Mouse (Mus musculus) limb, embryonic 11.5 days (tissue): Measurements from ENCODE around the gene Erc1. TPM values are rescaled to one million over a fixed set of nuclear protein-coding genes. Genes with fewer than 3 reads are reported as not detected.

Experiments used
- ATAC-seq: fragments of 200-750 bp; cut with Nextera tagmentation; 2 replicates; pipeline ENCODE4 v1.8.0; 2017; ENCODE audit warnings: low read depth; ENCODE audit not compliant: insufficient number of reproducible peaks, low FRiP score, low TSS enrichment
- DNase-seq: peaks from one replicate; pipeline ENCODE4 v3.0.0-alpha.2; 2015; ENCODE audit warnings: low spot score
- H3K27ac ChIP-seq: fragments of 300-500 bp; sonication (generic); replicated peaks from 2 replicates; pipeline ENCODE4 v1.5.1; 2014; ENCODE audit warnings: low read depth, mild to moderate bottlenecking, low read length
- H3K27me3 ChIP-seq: fragments of 300-500 bp; sonication (generic); 2 replicates; pipeline ENCODE4 v1.6.1; 2014; ENCODE audit warnings: mild to moderate bottlenecking, low read length, mixed read lengths; ENCODE audit not compliant: control insufficient read depth, insufficient read depth
- H3K36me3 ChIP-seq: fragments of 300-500 bp; sonication (generic); 2 replicates; pipeline ENCODE4 v1.6.1; 2014; ENCODE audit warnings: mild to moderate bottlenecking, low read length, moderate library complexity, mixed read lengths; ENCODE audit not compliant: control insufficient read depth, insufficient read depth
- H3K4me1 ChIP-seq: fragments of 300-500 bp; sonication (generic); 2 replicates; pipeline ENCODE4 v1.6.1; 2014; ENCODE audit warnings: low read length, mixed read lengths; ENCODE audit not compliant: control insufficient read depth, insufficient read depth
- H3K4me2 ChIP-seq: fragments of 300-500 bp; sonication (generic); 2 replicates; pipeline ENCODE4 v1.6.1; 2014; ENCODE audit warnings: low read depth, mild to moderate bottlenecking, moderate library complexity; ENCODE audit not compliant: severe bottlenecking
- H3K4me3 ChIP-seq: fragments of 300-500 bp; sonication (generic); 2 replicates; pipeline ENCODE4 v1.5.1; 2014; ENCODE audit warnings: low read depth, low read length
- H3K9ac ChIP-seq: fragments of 300-500 bp; sonication (generic); 2 replicates; pipeline ENCODE4 v1.6.1; 2014; ENCODE audit warnings: mild to moderate bottlenecking, low read length
- H3K9me3 ChIP-seq: fragments of 300-500 bp; sonication (generic); 2 replicates; pipeline ENCODE4 v1.6.1; 2016; ENCODE audit warnings: low read length; ENCODE audit not compliant: control insufficient read depth
- whole genome bisulfite sequencing: fragments of 180-500 bp; shearing (Covaris S2); extraction: QIAGEN DNeasy Blood & Tissue Kit; methylation state at CpG from one replicate; pipeline ENCODE4 v1.1.7; 2014; 5-methylcytosine and 5-hydroxymethylcytosine counted together
- polyA plus RNA-seq: library from polyadenylated mRNA; unstranded; fragments of >200 nt; fragmentation: Nextera tagmentation; extraction: Ambion mirVana; gene quantifications from 2 replicates; pipeline ENCODE4 v1.2.1, GENCODE M21; 2014

Erc1 gene
- polyA plus RNA-seq, 1 experiment from 2014 or later = 32.5 TPM

GRCm38 (mm10) chr6:119543456-119543802 is 304.5 kb downstream of the Erc1 start:
- Histone ChIP-seq H3K36me3 (no peaks in the 10 kb centered on the region), H3K27me3 (no peaks in the 10 kb centered on the region), H3K4me3 (peak overlapping the region; percentile 64), H3K9me3 (no peaks in the 10 kb centered on the region), H3K4me1 (no peaks in the 10 kb centered on the region; the same call in 1 of the 2 replicates), H3K9ac (peak overlapping the region; percentile 92), H3K27ac (no peak overlapping the region; the same call in 1 of the 2 replicates), H3K4me2 (peak overlapping the region; percentile 91)
- 0 out of 2 replicates have a peak, but pooled peaks have one; percentile 23 for ATAC-seq
- under 1% methylated on average over 30 of the region's 30 CpGs for WGBS
- peak; percentile 73 for DNase-seq

GRCm38 (mm10) chr6:119535867-119536266 is 312.1 kb downstream of the Erc1 start:
- no peak overlapping the region for H3K9ac ChIP-seq
- ATAC-seq (no peak), DNase-seq (no peak)
- no peaks in the 10 kb centered on the region for H3K27me3 ChIP-seq
- H3K9me3 ChIP-seq = no peaks in the 10 kb centered on the region
- H3K4me1 ChIP-seq = no peaks in the 10 kb centered on the region
- WGBS = 88% methylated on average over 12 of the region's 12 CpGs
- H3K4me2 ChIP-seq = no peak overlapping the region
- H3K36me3 ChIP-seq = no peaks in the 10 kb centered on the region
- no peak overlapping the region for H3K4me3 ChIP-seq
- H3K27ac ChIP-seq = no peak overlapping the region

- Histone ChIP-seq H3K36me3 (no peaks in the 10 kb centered on the region), H3K9ac (no peak overlapping the region), H3K27me3 (no peaks in the 10 kb centered on the region), H3K4me2 (no peak overlapping the region), H3K4me1 (no peaks in the 10 kb centered on the region), H3K4me3 (no peak overlapping the region), H3K27ac (no peak overlapping the region), H3K9me3 (no peaks in the 10 kb centered on the region)
- DNase-seq = no peak
- ATAC-seq = no peak
- WGBS = 86% methylated on average over 9 of the region's 9 CpGs
These were observed 314.7 kb downstream of the Erc1 start for GRCm38 (mm10) chr6:119533170-119533709.

GRCm38 (mm10) chr6:119529659-119530058 is 318.3 kb downstream of the Erc1 start:
- Histone ChIP-seq H3K4me2 (no peak overlapping the region), H3K4me3 (no peak overlapping the region), H3K27me3 (no peaks in the 10 kb centered on the region), H3K9ac (no peak overlapping the region), H3K9me3 (no peaks in the 10 kb centered on the region), H3K36me3 (no peaks in the 10 kb centered on the region), H3K4me1 (no peaks in the 10 kb centered on the region), H3K27ac (no peak overlapping the region)
- no peak for DNase-seq
- ATAC-seq = no peak
- WGBS = 95% methylated on average over 3 of the region's 3 CpGs

- H3K9me3 ChIP-seq = no peaks in the 10 kb centered on the region
- ATAC-seq = no peak
- no peak overlapping the region for H3K4me3 ChIP-seq
- DNase-seq = no peak
- H3K36me3 ChIP-seq = no peaks in the 10 kb centered on the region
- H3K27ac ChIP-seq = no peak overlapping the region
- 84% methylated on average over 5 of the region's 5 CpGs for WGBS
- 0 out of 2 replicates have a peak, but pooled peaks cover 5% of the 10 kb centered on the region for H3K4me1 ChIP-seq
- H3K4me2 ChIP-seq = no peak overlapping the region
- no peak overlapping the region for H3K9ac ChIP-seq
- no peaks in the 10 kb centered on the region for H3K27me3 ChIP-seq
These were observed 321.5 kb downstream of the Erc1 start for GRCm38 (mm10) chr6:119526498-119526897.

GRCm38 (mm10) chr6:119521931-119522391 is 326.0 kb downstream of the Erc1 start:
- H3K9me3 ChIP-seq = no peaks in the 10 kb centered on the region
- no peak overlapping the region for H3K9ac ChIP-seq
- H3K36me3 ChIP-seq = no peaks in the 10 kb centered on the region
- whole genome bisulfite sequencing = 32% methylated on average over 3 of the region's 3 CpGs
- 0 out of 2 replicates have a peak, but pooled peaks cover 5% of the 10 kb centered on the region for H3K4me1 ChIP-seq
- no peak overlapping the region for H3K27ac ChIP-seq
- no peak overlapping the region for H3K4me2 ChIP-seq
- H3K27me3 ChIP-seq = no peaks in the 10 kb centered on the region
- H3K4me3 ChIP-seq = no peak overlapping the region
- ATAC-seq = no peak
- no peak for DNase-seq

GRCm38 (mm10) chr6:119521482-119521900 is 326.5 kb downstream of the Erc1 start:
- no peak overlapping the region for H3K27ac ChIP-seq
- 0 out of 2 replicates have a peak, but pooled peaks cover 5% of the 10 kb centered on the region for H3K4me1 ChIP-seq
- WGBS = 76% methylated on average over 3 of the region's 3 CpGs

More at GRCm38 (mm10) chr6:119521482-119521900, 326.5 kb downstream of the Erc1 start:
- H3K9me3 ChIP-seq = no peaks in the 10 kb centered on the region
- DNase-seq = no peak
- H3K9ac ChIP-seq = no peak overlapping the region
- no peak overlapping the region for H3K4me3 ChIP-seq
- H3K27me3 ChIP-seq = no peaks in the 10 kb centered on the region
- no peak overlapping the region for H3K4me2 ChIP-seq
- ATAC-seq = no peak
- H3K36me3 ChIP-seq = no peaks in the 10 kb centered on the region
